18 mouse cellular contexts compared by ENCODE assay signal in the genomic region with DNA sequence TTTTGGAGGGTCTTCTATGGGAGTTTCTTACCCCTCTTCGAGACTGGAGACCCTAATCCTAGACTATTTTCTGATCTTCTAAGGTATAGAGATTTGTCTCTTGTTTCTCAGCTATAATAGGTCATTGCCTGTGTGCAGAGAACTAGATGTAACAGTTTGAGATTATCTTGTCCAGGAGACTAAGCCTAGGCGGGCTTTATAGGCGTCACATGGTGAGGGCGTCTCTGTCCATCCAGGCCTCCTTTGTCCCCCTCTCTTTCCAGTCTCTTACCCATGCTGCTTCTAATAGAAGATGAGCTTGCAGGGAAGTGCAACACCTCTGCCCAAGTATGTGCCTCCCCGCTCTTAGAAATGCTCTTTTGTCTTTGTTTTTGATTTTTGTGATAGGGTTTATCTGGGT.
DNase-seq lines count a peak whose midpoint lies in the region; ATAC-seq and TF ChIP-seq lines count a peak whose summit lies in the region.
"Had no signal": no experiment of that assay in that cellular context is flagged by ENCODE, and none has a peak within 500 bp of the region (broad histone marks: within the 10 kb centered on the region; RNA-seq: fewer than 3 reads in every experiment).

No protein-coding gene starts in this region.

- no peaks in the 10 kb centered on the region for H3K27me3 ChIP-seq in liver, embryonic 14.5 days (ENCODE audit: control insufficient read depth, insufficient read depth, low read length)
- H3K27me3 ChIP-seq: CH12.LX; embryonic facial prominence, embryonic 15.5 days; forebrain, embryonic 12.5 days; hindbrain, embryonic 13.5 days had no signal

- H3K27ac ChIP-seq in bone marrow, adult 2 months (ENCODE audit: control insufficient read depth, insufficient read depth, low read depth, low read length, poor library complexity) = 0 out of 2 replicates have a peak overlapping the region, but pooled peaks have one; percentile 20
- H3K27ac ChIP-seq in liver, embryonic 14.5 days = peak overlapping the region; percentile 97
- H3K27ac ChIP-seq: embryonic facial prominence, embryonic 15.5 days; forebrain, embryonic 12.5 days; hindbrain, embryonic 13.5 days; hindbrain, postnatal 0 days had no signal

- 68% methylated on average over 5 of the region's 5 CpGs for WGBS in bone marrow, adult 2 months
- WGBS in liver, embryonic 14.5 days (ENCODE audit: insufficient replicate concordance) = 38% methylated on average over 5 of the region's 5 CpGs

- H3K4me2 ChIP-seq in liver, embryonic 14.5 days (ENCODE audit: low read depth) = no peak overlapping the region; the same call in 1 of the 2 replicates
- H3K4me2 ChIP-seq: embryonic facial prominence, embryonic 15.5 days; forebrain, embryonic 12.5 days; hindbrain, embryonic 13.5 days had no signal

- TF ChIP-seq EP300 in liver, embryonic 14.5 days (IDR thresholded peaks at IDR 0.05; ENCODE audit: low read depth) = no peak

- no peak for TF ChIP-seq POLR2A in bone marrow, adult 2 months (IDR thresholded peaks at IDR 0.05; ENCODE audit: borderline replicate concordance, control insufficient read depth, low read depth, low read length)

- peak; percentile 19; the same call in 1 of the 2 replicates for ATAC-seq in liver, embryonic 14.5 days (ENCODE audit: insufficient read depth)
- no peak for ATAC-seq in megakaryocyte progenitor cell, adult 5-6 weeks (replicated peaks; ENCODE audit: poor library complexity)
- ATAC-seq: forebrain, embryonic 16.5 days; hindbrain, postnatal 0 days had no signal

- no peaks in the 10 kb centered on the region for H3K36me3 ChIP-seq in liver, embryonic 14.5 days (replicated peaks; ENCODE audit: control insufficient read depth, insufficient read depth, low read depth)
- H3K36me3 ChIP-seq: embryonic facial prominence, embryonic 15.5 days; forebrain, embryonic 12.5 days; hindbrain, embryonic 13.5 days had no signal

- no peak overlapping the region for H3K4me3 ChIP-seq in bone marrow, adult 2 months (replicated peaks; ENCODE audit: control insufficient read depth, low read depth, low read length)
- no peak overlapping the region for H3K4me3 ChIP-seq in liver, embryonic 14.5 days (ENCODE audit: insufficient read depth in 1 of 2, low read depth in 2 of 2, low read length in 2 of 2)
- H3K4me3 ChIP-seq: embryonic facial prominence, embryonic 15.5 days; forebrain, embryonic 12.5 days; hindbrain, embryonic 13.5 days had no signal

- DNase-seq in liver = peak; percentile 46
- DNase-seq in liver, embryonic 14.5 days (ENCODE audit: low read depth in 3 of 3, low spot score in 3 of 3) = no peak
- no peak for DNase-seq in lung, postnatal 36 days
- DNase-seq in layer of hippocampus, adult 9-11 months = no peak
- DNase-seq: adrenal gland, adult 2 months; adrenal gland, postnatal 25 days; cerebellum, adult 2 months; cerebellum, postnatal 10 days; gastrocnemius, postnatal 14 days; heart, postnatal 14 days had no signal

- peak overlapping the region; percentile 40 for H3K9ac ChIP-seq in liver, embryonic 14.5 days (replicated peaks)
- H3K9ac ChIP-seq: embryonic facial prominence, embryonic 15.5 days; forebrain, embryonic 12.5 days; hindbrain, embryonic 13.5 days had no signal

- peaks cover 3% of the 10 kb centered on the region; the same call in 1 of the 2 replicates for H3K4me1 ChIP-seq in bone marrow, adult 2 months (ENCODE audit: control insufficient read depth, insufficient read depth, low read length)
- peaks cover 67 to 69% of the 10 kb centered on the region in 2 experiments for H3K4me1 ChIP-seq in liver, embryonic 14.5 days (replicated peaks; ENCODE audit: control insufficient read depth in 2 of 2, insufficient read depth in 2 of 2, low read length in 1 of 2)
- H3K4me1 ChIP-seq: embryonic facial prominence, embryonic 15.5 days; forebrain, embryonic 12.5 days; hindbrain, embryonic 13.5 days had no signal

- no peaks in the 10 kb centered on the region for H3K9me3 ChIP-seq in liver, embryonic 14.5 days (ENCODE audit: control insufficient read depth, low read length)
- H3K9me3 ChIP-seq: embryonic facial prominence, embryonic 15.5 days; forebrain, embryonic 12.5 days; hindbrain, embryonic 13.5 days had no signal

- TF ChIP-seq CTCF in bone marrow, adult 2 months (IDR thresholded peaks at IDR 0.05; ENCODE audit: control insufficient read depth, insufficient read depth, low read length) = no peak
- TF ChIP-seq CTCF in liver, embryonic 14.5 days (IDR thresholded peaks at IDR 0.05; ENCODE audit: low read depth) = no peak
